Mouse (Mus musculus) MEL (cell line): Measurements from ENCODE around the gene Ctnna2.

Experiments used
- CTCF ChIP-seq, 3 experiments: IDR thresholded peaks in 2 of 3; conservative IDR thresholded peaks in 1 of 3; 2 replicates each; pipeline ENCODE4 v1.5.1; 2011 to 2012; ENCODE audit warnings: low read length in 3 of 3, low read depth in 2 of 3, mild to moderate bottlenecking in 2 of 3, improper control_type of control experiment in 1 of 3, inconsistent platforms in 1 of 3, mixed read lengths in 1 of 3, moderate library complexity in 1 of 3; ENCODE audit not compliant: control insufficient read depth in 1 of 3, insufficient read depth in 1 of 3, poor library complexity in 1 of 3, severe bottlenecking in 1 of 3
- ETS1 ChIP-seq: IDR thresholded peaks from 2 replicates; pipeline ENCODE4 v1.6.1; 2012; ENCODE audit warnings: low read depth, mild to moderate bottlenecking, inconsistent platforms, low read length, improper control_type of control experiment, moderate library complexity
- GATA1 ChIP-seq: IDR thresholded peaks from 2 replicates; pipeline ENCODE4 v1.6.1; 2011; ENCODE audit warnings: low read depth, low read length, improper control_type of control experiment
- MAX ChIP-seq: IDR thresholded peaks from 2 replicates; pipeline ENCODE4 v1.6.1; 2011; ENCODE audit warnings: low read length, improper control_type of control experiment
- MEF2A ChIP-seq: IDR thresholded peaks from 2 replicates; pipeline ENCODE4 v1.6.1; 2014; ENCODE audit warnings: low read depth, mild to moderate bottlenecking, inconsistent platforms, low read length, improper control_type of control experiment; ENCODE audit not compliant: poor library complexity, insufficient replicate concordance, severe bottlenecking; ENCODE audit errors: extremely low read depth
- MXI1 ChIP-seq: IDR thresholded peaks from 2 replicates; pipeline ENCODE4 v1.6.1; 2011; ENCODE audit warnings: mild to moderate bottlenecking, low read depth, low read length, improper control_type of control experiment
- MYB ChIP-seq: IDR thresholded peaks from 2 replicates; pipeline ENCODE4 v1.6.1; 2011; ENCODE audit warnings: mild to moderate bottlenecking, low read depth, low read length, improper control_type of control experiment
- NRF1 ChIP-seq: IDR thresholded peaks from 2 replicates; pipeline ENCODE4 v1.6.1; 2014; ENCODE audit warnings: low read depth, mild to moderate bottlenecking, inconsistent platforms, low read length, improper control_type of control experiment, moderate library complexity; ENCODE audit not compliant: poor library complexity, insufficient read depth, severe bottlenecking
- POLR2A ChIP-seq, 2 experiments: IDR thresholded peaks; 2 replicates each; pipeline ENCODE4 v1.6.1; 2011 to 2012; ENCODE audit warnings: low read length in 2 of 2, mild to moderate bottlenecking in 2 of 2, control low read depth in 1 of 2, improper control_type of control experiment in 1 of 2, low read depth in 1 of 2, moderate library complexity in 1 of 2; ENCODE audit not compliant: control insufficient read depth in 1 of 2, insufficient read depth in 1 of 2, poor library complexity in 1 of 2
- TAL1 ChIP-seq: IDR thresholded peaks from 2 replicates; pipeline ENCODE4 v1.6.1; 2012; ENCODE audit warnings: mild to moderate bottlenecking, inconsistent platforms, low read length, moderate library complexity, mixed read lengths
- TCF12 ChIP-seq: IDR thresholded peaks from 2 replicates; pipeline ENCODE4 v1.6.1; 2014; ENCODE audit warnings: low read depth, mild to moderate bottlenecking, inconsistent platforms, low read length, improper control_type of control experiment, moderate library complexity
- UBTF ChIP-seq: IDR thresholded peaks from 2 replicates; pipeline ENCODE4 v1.6.1; 2012; ENCODE audit warnings: low read depth, mild to moderate bottlenecking, inconsistent platforms, low read length, improper control_type of control experiment, moderate library complexity, borderline replicate concordance; ENCODE audit not compliant: insufficient read depth
- ZNF384 ChIP-seq: IDR thresholded peaks from 2 replicates; pipeline ENCODE4 v1.6.1; 2012; ENCODE audit warnings: low read depth, mild to moderate bottlenecking, inconsistent platforms, low read length, improper control_type of control experiment

DNA sequence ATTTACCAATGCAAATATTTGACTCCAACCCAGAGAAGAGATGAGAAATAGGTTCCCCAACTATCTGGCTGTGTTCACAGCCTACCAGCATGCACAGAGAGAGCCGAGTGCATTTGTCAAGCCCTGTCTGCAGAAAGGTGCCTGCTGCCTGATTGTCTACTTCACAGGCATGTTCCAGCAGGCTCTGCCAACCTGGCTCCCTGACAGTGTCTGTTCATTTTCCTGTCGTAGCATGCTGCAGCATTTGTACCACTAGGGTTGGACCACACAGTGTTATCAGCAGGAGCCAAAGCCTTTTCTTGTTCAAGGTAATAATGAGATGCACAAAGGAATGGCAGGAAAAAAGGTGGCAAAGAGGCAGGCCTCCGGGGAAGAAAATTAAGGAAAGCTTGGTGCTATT lies 1001.7 kb downstream of the Ctnna2 start:
- TF ChIP-seq CTCF (IDR thresholded peaks at IDR 0.05 in 2 of 3, conservative IDR thresholded peaks at IDR 0.05 in 1 of 3; ENCODE audit: control insufficient read depth in 1 of 3, insufficient read depth in 1 of 3, low read depth in 2 of 3, low read length in 3 of 3, poor library complexity in 1 of 3, severe bottlenecking in 1 of 3) = no peak
- TF ChIP-seq MYB = no peak
- TF ChIP-seq ETS1 = no peak
- no peak for TF ChIP-seq TAL1
- TF ChIP-seq UBTF = no peak
- TF ChIP-seq MAX = no peak
- no peak for TF ChIP-seq MXI1
- TF ChIP-seq TCF12 = no peak
- no peak for TF ChIP-seq MEF2A
- no peak for TF ChIP-seq ZNF384
- no peak for TF ChIP-seq GATA1
- TF ChIP-seq NRF1 = no peak
- no peak for TF ChIP-seq POLR2A (IDR thresholded peaks at IDR 0.05; ENCODE audit: control insufficient read depth in 1 of 2, insufficient read depth in 1 of 2, low read depth in 1 of 2, low read length in 2 of 2, poor library complexity in 1 of 2)
